Mouse (Mus musculus) frontal cortex, postnatal 25 days (tissue): ENCODE results near the gene Pax8.

Experiments used
- DNase-seq, 2 experiments: peaks; one replicate each; pipeline ENCODE4 v3.0.0; 2022; ENCODE audit warnings: low spot score in 2 of 2

The Pax8 gene

DNA sequence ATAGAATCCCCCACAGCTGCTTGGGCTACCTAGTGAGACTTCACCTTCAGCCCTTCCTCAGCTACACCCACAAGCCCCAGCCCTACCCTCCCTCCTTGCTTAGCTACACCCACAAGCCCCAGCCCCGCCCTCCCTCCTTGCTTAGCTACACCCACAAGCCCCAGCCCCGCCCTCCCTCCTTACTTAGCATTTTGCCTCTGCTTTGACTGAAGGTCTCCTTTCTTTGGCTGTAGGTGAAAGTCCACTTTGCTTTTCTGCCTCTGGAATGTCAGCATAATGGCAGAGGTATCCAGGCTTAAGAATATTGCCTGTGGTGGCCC lies 14.6 kb downstream of the Pax8 start:
- no peak for DNase-seq

DNA sequence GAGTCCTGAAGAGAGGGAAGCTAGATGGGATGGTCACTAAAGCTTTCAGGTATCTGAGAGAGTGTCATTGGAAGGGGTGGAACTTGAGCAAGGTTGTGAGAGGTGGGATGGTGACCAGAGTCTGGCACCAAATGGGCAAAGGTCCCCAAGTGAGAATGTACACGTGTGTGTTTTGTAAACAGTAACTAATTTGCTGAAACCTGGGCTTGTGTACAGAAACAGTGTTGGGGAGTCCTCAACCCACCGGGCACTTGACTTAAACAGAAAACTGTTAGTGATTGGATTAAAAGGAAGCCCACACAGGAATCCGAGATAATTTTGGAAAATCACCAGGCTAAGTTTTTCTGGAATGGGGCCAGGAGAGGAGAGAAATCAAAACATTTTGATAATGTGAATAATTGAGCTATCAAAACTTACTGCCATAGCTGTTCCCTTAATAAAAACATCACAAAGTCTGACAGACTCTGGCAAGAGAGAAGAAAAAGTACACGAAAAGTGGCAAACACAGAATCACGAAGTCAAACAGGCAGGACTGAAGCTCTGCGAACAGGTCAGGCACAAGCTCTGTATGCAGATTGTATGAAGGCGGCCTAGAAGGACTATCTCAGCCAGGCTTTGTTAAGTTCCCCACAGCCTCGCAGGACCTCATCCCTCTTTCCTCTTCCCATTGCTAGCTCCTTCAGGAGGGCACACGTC lies 15.1 kb downstream of the Pax8 start:
- DNase-seq: no peak

- no peak for DNase-seq
These were observed 18.6 kb downstream of the Pax8 start for GRCm38 (mm10) chr2:24456841-24457240.

- no peak for DNase-seq
These were observed 20.1 kb downstream of the Pax8 start for GRCm38 (mm10) chr2:24455057-24455855.

DNA sequence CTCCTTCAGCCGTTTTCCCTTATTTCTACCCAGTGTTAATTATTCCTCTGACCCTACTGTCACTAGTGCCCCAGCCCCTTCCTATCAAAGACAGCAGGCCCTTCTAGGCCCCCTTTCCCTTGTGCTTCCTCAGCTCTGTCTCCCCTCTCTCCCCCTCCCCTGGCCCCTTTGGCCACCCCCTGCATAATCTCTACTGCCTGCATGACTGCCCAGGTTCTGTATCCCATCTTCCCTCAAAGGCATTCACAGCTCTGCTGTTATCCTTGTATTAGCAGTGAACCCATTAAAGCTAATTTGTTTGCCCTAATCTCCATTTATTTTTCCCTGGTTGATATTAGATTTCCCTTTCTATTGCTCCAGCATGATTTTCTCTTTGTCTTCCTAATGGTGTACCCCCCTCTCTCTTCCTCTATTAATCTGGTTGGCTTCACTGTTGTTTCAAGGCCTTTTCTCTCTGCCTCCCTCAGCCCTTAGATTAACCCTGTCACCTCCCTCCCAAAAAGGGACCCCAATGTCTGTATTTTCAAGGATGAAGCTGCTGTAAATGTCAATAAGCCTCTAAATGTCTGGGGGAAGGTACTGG lies 20.9 kb downstream of the Pax8 start:
- no peak for DNase-seq

GRCm38 (mm10) chr2:24453206-24453605 lies 22.2 kb downstream of the Pax8 start:
- DNase-seq: no peak

GRCm38 (mm10) chr2:24449111-24449510 lies 26.3 kb downstream of the Pax8 start:
- no peak for DNase-seq

DNA sequence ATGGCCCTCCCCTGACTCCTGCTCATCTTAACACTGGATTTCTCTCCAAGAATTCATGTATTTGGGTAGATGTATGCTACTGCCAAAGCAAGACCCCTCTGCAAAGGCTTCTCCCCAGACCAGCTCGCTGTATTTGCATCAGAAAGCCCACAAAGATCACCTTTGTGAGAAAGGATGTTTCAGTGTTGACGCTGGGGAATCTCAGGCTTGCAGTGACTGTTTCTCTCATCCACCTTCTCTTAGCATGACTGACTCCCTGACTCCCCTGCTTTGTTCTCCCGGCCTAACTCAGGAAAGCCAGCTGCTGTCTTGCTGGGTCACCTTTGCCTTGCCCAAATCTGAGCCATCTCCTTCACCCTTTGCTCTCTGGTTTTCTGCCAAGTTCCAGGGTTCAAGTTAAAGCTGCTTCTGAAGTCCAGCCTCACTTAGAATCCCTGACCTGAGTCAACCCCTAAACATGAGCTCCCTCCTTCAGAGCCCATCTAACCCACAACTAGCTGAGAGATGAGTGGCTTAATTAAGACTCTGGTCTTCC lies 32.1 kb downstream of the Pax8 start:
- DNase-seq: no peak

- no peak for DNase-seq
These were observed 33.0 kb downstream of the Pax8 start for GRCm38 (mm10) chr2:24442303-24442925.

- no peak for DNase-seq
These were observed 33.5 kb downstream of the Pax8 start for GRCm38 (mm10) chr2:24441899-24442298.

DNA sequence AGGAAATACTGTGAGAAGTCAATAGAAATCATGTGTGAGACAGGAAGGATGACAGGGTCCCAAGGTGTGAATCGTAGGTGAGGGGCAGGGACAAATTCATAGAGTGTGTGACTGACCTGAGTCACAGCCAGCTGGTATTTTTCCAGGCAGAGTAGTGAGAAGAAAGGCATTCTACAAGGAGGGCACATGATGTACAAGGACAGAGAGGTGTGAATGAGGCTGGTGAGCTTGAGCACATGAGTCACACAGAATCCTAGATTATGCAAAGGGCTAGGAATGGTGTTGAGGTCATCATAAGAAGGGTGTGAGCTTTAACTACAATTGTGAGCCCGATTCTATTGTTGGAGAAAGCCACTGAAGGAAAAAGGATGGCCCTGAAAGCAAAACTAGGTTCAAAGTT lies 35.3 kb downstream of the Pax8 start:
- DNase-seq: no peak

- no peak for DNase-seq
These were observed 39.7 kb downstream of the Pax8 start for GRCm38 (mm10) chr2:24435699-24436098.

GRCm38 (mm10) chr2:24434670-24435069 lies 40.7 kb downstream of the Pax8 start:
- DNase-seq: no peak

DNA sequence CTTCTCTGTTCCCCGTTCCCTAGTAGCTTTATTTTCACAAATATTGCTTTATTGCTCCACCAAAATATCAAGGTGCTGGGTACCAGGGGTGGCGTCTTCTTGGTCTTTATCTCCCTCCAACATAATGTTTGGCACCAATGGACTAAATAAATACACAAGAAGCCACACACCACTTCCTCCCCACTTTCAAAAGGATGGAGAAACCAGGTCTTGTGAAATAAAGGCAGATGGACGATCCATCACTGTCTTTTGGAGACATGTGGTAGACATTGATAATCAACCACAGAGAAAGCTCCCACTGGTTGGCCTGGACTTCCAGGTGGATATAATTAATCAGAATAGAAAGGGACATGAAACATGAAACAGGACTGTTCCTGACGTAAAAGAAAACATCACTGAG lies 45.6 kb downstream of the Pax8 start:
- no peak for DNase-seq

DNA sequence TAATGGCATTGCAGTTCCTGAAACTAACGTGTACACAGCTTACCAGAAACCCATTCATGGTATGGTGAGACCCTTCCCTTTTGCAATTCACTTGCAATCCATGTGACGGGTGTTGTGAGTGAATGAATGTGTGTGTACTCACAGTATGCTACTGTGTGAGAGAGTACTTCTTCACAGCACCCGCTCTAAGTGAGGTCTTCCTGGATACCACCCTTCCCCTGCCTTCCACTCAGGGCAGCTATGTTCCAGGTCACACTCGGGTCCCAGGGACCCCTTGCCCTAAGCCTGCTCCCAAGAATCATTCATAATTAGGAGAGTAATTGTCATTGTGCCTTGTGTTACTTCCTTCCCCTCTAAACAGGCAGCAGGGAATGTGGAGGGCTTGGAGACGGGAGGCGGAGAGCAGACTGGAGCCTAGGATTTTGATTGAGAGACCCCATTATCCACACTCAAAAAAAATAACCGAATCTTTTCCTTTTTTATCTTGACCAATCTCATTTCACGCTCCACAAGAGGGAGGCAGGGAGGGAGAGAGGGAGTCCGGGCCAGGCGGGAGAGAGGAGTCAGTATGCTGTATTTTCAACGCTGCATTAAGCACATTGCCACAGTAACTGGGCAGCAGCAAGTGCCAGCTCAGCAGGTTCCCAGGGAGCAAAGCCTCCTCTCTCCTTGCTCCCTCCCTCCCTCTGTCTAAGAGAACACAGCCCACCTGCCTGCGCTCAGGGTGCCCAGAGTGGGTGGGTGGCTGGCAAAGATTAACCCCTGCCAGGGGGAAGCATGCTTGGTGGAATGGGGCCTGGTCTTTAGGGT lies 47.3 kb downstream of the Pax8 start:
- DNase-seq: no peak

GRCm38 (mm10) chr2:24425630-24426029 lies 49.8 kb downstream of the Pax8 start:
- DNase-seq: no peak

GRCm38 (mm10) chr2:24422815-24423214 lies 52.6 kb downstream of the Pax8 start:
- no peak for DNase-seq

- no peak for DNase-seq
These were observed 54.1 kb downstream of the Pax8 start for GRCm38 (mm10) chr2:24421211-24421863.

DNA sequence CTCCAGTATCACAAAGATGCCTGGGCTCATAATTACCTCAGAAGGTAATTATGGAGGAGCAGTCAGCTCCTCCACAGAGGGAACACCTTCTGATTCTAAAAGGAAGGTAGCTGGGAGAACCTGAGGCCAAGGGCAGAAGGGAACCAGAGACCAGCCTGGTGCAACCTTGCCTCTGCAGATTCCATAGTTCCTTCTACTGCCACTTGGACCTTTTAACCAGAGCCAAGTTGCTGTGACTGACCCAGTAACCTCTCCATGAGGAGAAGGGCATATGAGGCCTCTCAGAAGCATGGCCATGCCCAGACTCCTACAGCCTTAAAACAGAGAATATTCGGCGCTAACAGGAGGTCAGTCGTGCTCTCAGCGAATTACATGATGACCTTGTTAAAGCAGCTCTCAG lies 57.8 kb downstream of the Pax8 start:
- DNase-seq: no peak

GRCm38 (mm10) chr2:24417106-24417505 lies 58.3 kb downstream of the Pax8 start:
- DNase-seq: no peak

- no peak for DNase-seq
These were observed 58.7 kb downstream of the Pax8 start for GRCm38 (mm10) chr2:24416668-24417067.
